Mouse (Mus musculus) liver, embryonic 14.5 days (tissue): ENCODE data around the gene Kmt2a.

Source experiments
- CTCF ChIP-seq: IDR thresholded peaks from 2 replicates; pipeline ENCODE4 v1.5.1; 2016; ENCODE audit warnings: antibody characterized with exemption, low read depth, control low read depth
- EP300 ChIP-seq: IDR thresholded peaks from 2 replicates; pipeline ENCODE4 v1.6.1; 2016; ENCODE audit warnings: antibody characterized with exemption, low read depth

- TF ChIP-seq CTCF (no peak), EP300 (no peak)
These were observed 13.4 kb downstream of the Kmt2a start for GRCm38 (mm10) chr9:44867664-44868063.
